Mouse (Mus musculus): ENCODE data around the gene Lpar3.

Gene Lpar3

GRCm38 (mm10) chr3:146220776-146221486 is at the start of gene Lpar3:
TSS of gene Lpar3 (plus strand) at chr3:146220963.
- DNase-seq (ENCODE audit: low spot score), result no peak

- no peak for DNase-seq (ENCODE audit: low spot score)
These were observed 47.7 kb upstream of the Lpar3 start for GRCm38 (mm10) chr3:146173030-146173429.

GRCm38 (mm10) chr3:146174215-146174614 is 46.5 kb upstream of the Lpar3 start:
- DNase-seq (ENCODE audit: low spot score), result no peak

- DNase-seq (ENCODE audit: low spot score), result no peak
These were observed 43.5 kb upstream of the Lpar3 start for GRCm38 (mm10) chr3:146177295-146177694.

- peak; percentile 91 for DNase-seq (ENCODE audit: low spot score)
These were observed 42.8 kb upstream of the Lpar3 start for GRCm38 (mm10) chr3:146177748-146178582.

GRCm38 (mm10) chr3:146180341-146180740 is 40.4 kb upstream of the Lpar3 start:
- no peak for DNase-seq (ENCODE audit: low spot score)

GRCm38 (mm10) chr3:146180986-146181385 is 39.8 kb upstream of the Lpar3 start:
- DNase-seq (ENCODE audit: low spot score), result peak; percentile 29

GRCm38 (mm10) chr3:146184992-146185657 is 35.6 kb upstream of the Lpar3 start:
- DNase-seq (ENCODE audit: low spot score), result peak; percentile 84

GRCm38 (mm10) chr3:146186033-146186432 is 34.7 kb upstream of the Lpar3 start:
- DNase-seq (ENCODE audit: low spot score), result no peak

GRCm38 (mm10) chr3:146189933-146190332 is 30.8 kb upstream of the Lpar3 start:
- DNase-seq (ENCODE audit: low spot score), result no peak

GRCm38 (mm10) chr3:146192507-146192906 is 28.3 kb upstream of the Lpar3 start:
- no peak for DNase-seq (ENCODE audit: low spot score)

- DNase-seq (ENCODE audit: low spot score), result no peak
These were observed 25.6 kb upstream of the Lpar3 start for GRCm38 (mm10) chr3:146195153-146195552.

- no peak for DNase-seq (ENCODE audit: low spot score)
These were observed 24.5 kb upstream of the Lpar3 start for GRCm38 (mm10) chr3:146196301-146196700.

- no peak for DNase-seq (ENCODE audit: low spot score)
These were observed 23.7 kb upstream of the Lpar3 start for GRCm38 (mm10) chr3:146196780-146197743.

GRCm38 (mm10) chr3:146197785-146198184 is 23.0 kb upstream of the Lpar3 start:
- no peak for DNase-seq (ENCODE audit: low spot score)

GRCm38 (mm10) chr3:146198803-146199481 is 21.8 kb upstream of the Lpar3 start:
- no peak for DNase-seq (ENCODE audit: low spot score)

- no peak for DNase-seq (ENCODE audit: low spot score)
These were observed 21.3 kb upstream of the Lpar3 start for GRCm38 (mm10) chr3:146199486-146199885.

GRCm38 (mm10) chr3:146204375-146204774 is 16.4 kb upstream of the Lpar3 start:
- no peak for DNase-seq (ENCODE audit: low spot score)

GRCm38 (mm10) chr3:146205305-146205704 is 15.5 kb upstream of the Lpar3 start:
- no peak for DNase-seq (ENCODE audit: low spot score)

- DNase-seq (ENCODE audit: low spot score), result no peak
These were observed 14.1 kb upstream of the Lpar3 start for GRCm38 (mm10) chr3:146206635-146207034.

GRCm38 (mm10) chr3:146207440-146207839 is 13.3 kb upstream of the Lpar3 start:
- DNase-seq (ENCODE audit: low spot score), result no peak

Data from adipocyte (in vitro differentiated cells).